Mouse (Mus musculus) lung, adult 2 months (tissue): ENCODE data around the gene Psmd1.

Experiments
- CTCF ChIP-seq: fragments of 200-500 bp; IDR thresholded peaks from 2 replicates; pipeline ENCODE4 v1.5.1; 2011; ENCODE audit warnings: mild to moderate bottlenecking, low read length, control low read depth; ENCODE audit not compliant: insufficient read depth
- POLR2A ChIP-seq: fragments of 200-500 bp; IDR thresholded peaks from 2 replicates; pipeline ENCODE4 v1.6.1; 2011; ENCODE audit warnings: low read depth, mild to moderate bottlenecking, control low read depth, low read length, borderline replicate concordance; ENCODE audit errors: extremely low read depth

GRCm38 (mm10) chr1:86038191-86038951 is 25.8 kb upstream of the Psmd1 start:
- TF ChIP-seq CTCF (no peak), POLR2A (no peak)
